Mouse (Mus musculus): ENCODE measurements at regions not wholly inside any gene's neighbourhood (a gene's known extent, or its start where the extent isn't known, plus 50 kb on each side); places are given as distances from the start of the nearest gene placed in this dataset.

- DNase-seq (ENCODE audit: low spot score): no peak
Measured at GRCm38 (mm10) chr2:133221762-133222556, 276.3 kb upstream of the Fermt1 start.

DNA sequence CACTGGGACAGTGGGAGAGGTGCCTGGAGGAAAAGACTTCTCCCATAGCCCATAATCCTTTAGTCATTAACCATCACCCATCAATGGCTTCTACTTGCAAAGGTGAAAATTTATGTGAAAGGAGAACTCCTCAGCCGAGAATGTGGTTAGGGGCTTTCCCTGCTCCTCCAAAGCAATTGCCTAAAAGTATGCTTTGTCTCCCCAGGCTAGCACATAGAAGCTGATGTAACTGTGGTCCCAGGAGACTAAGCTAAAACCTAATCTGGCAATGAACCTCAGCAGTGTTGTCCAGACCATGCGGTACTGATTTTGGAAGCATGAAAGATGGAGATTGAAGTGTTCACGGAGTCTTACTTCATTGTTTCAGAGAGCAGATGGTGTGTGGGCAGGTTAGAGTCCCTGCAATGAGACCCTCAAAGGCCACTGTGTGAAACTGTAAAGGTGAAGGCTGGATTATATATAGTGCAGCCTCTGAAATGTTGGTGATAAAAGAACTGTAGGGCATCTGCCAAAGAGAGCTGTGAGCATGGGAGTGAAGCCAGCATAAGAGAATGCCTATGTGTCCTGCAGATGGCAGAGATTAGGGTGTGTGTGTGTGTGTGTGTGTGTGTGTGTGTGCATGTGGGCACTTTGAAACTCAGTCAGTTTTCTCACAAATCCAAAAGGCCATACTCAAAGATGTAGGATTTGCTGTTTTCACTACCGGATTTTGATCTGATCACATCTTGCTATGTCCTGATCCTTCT lies 289.6 kb upstream of the Fermt1 start:
- DNase-seq (ENCODE audit: low spot score): no peak

- no peak for DNase-seq (ENCODE audit: low spot score)
Measured at GRCm38 (mm10) chr2:133252131-133252530, 299.8 kb upstream of the Bmp2 start.

GRCm38 (mm10) chr2:133274424-133274823 lies 277.5 kb upstream of the Bmp2 start:
- DNase-seq (ENCODE audit: low spot score): no peak

DNA sequence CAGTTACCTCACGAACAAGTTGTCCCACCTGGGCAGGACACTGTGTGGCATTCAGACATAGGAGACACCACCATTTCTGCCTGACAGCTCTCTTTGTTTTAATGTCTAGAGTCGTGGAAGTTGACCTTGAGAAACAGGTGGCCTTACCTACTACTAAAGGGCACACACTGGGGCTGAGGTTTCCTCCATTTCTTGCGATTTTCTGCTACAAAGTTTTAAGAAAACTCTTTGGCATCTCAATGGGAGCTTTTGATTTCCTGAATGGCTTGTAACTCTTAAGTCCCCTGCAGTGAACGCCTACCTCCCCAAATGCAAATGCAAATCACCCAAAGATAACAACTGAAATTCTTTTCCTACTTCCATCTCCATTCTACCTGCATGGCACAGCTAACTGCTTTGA lies 273.4 kb upstream of the Bmp2 start:
- no peak for DNase-seq (ENCODE audit: low spot score)

- DNase-seq (ENCODE audit: low spot score): no peak
Measured at GRCm38 (mm10) chr2:133279275-133279674, 272.7 kb upstream of the Bmp2 start.

- no peak for DNase-seq (ENCODE audit: low spot score)
Measured at GRCm38 (mm10) chr2:133282692-133283091, 269.3 kb upstream of the Bmp2 start.

- no peak for DNase-seq (ENCODE audit: low spot score)
Measured at GRCm38 (mm10) chr2:133283709-133284108, 268.2 kb upstream of the Bmp2 start.

DNA sequence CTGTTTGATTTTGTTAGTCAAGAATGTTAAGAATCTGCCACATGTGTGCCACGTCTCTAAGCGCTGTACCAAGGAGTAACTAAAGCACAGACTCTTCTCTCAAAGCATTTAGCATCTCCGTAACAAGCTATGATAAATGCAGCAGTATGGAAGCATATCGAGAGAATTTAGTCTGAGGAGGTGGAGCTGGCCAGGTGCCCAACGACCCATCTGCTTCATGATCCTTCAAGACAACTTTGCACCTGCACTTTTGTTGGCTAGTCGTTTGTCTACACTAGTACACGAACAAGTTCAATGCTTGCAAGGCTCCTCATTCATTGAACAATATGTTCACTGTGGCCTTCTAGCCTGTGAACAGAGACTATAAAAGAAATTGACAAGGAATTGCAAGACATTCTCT lies 257.8 kb upstream of the Bmp2 start:
- DNase-seq (ENCODE audit: low spot score): no peak

- peak; percentile 15 for DNase-seq (ENCODE audit: low spot score)
Measured at GRCm38 (mm10) chr2:133305936-133306335, 246.0 kb upstream of the Bmp2 start.

GRCm38 (mm10) chr2:133311001-133311400 lies 241.0 kb upstream of the Bmp2 start:
- DNase-seq (ENCODE audit: low spot score): no peak

DNA sequence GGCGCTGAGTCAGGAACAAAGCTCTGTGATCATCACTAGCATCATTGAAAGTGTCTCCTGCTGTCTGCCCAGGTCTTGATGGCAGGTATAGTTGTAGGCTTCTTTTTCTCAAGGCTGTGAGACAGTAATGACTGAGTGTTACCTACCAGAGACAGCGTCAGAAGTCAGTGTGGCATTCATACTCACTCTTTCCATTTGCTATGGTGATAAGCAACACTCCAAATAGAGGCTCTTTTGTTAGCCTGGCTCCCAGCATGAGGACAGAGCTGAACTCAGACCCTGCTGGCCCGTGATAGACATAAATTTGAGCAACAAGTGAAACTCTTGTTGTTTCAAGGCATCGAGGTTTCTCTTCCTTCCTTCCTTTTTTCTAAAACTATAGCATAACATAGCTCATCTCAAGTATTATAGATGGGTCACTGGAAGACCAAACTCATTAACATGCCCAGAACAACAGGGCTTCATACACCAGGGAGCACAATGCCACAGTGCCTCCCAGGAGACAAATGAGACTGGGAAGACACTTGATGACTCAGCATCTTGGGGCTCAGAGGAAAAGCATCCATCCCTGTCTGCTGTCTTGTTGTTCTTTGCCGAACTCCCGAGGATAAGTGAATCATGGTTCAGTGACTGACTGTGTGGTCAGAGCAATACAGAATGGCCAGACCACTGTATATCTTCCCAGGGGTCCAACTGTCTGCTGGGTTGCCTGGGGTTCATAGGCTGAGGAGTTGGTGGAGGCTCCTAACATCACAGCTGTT lies 225.5 kb upstream of the Bmp2 start:
- no peak for DNase-seq (ENCODE audit: low spot score)

- no peak for DNase-seq (ENCODE audit: low spot score)
Measured at GRCm38 (mm10) chr2:133327653-133328052, 224.3 kb upstream of the Bmp2 start.

GRCm38 (mm10) chr2:133336177-133336901 lies 215.6 kb upstream of the Bmp2 start:
- no peak for DNase-seq (ENCODE audit: low spot score)

DNA sequence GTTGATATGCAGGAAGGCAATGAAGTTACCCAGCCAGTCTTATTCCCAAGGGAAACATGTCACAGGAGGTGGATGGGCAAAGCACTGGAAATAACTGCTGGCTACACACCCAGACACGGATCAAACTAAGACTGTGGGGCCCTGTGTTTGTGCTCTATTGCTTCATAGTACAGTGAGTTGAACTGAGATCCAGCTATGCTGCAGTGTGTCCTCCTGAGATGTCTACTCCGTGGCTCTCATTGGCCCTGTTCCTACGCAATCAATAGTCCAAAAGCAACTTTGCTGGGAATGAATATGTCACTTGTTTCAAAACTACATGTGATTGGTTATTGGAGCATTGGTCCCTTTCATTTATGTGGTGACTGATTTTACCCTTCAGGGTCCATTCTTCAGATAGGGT lies 213.8 kb upstream of the Bmp2 start:
- DNase-seq (ENCODE audit: low spot score): no peak

DNA sequence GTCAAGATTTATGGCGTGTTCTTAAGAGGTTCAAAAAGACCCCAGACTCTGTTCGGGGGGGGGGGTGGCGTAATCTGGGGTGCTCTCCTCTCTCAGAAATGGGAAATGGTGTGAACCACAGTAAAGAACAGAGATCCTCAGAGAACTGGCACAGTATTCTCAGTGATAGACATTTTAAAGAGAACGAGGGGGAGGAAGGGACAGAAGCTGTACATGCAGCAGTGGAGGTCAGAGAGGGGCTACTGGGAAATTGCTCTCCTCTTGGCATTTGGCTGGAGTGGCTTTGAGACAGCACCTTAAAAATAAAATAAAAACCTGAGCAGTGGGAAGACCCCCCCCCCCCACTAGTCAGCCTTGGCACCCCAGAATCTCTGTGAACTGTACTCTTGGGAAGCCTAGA lies 210.6 kb upstream of the Bmp2 start:
- DNase-seq (ENCODE audit: low spot score): no peak

GRCm38 (mm10) chr2:133345964-133346788 lies 205.8 kb upstream of the Bmp2 start:
- DNase-seq (ENCODE audit: low spot score): no peak

GRCm38 (mm10) chr2:133346789-133347424 lies 205.1 kb upstream of the Bmp2 start:
- no peak for DNase-seq (ENCODE audit: low spot score)

DNA sequence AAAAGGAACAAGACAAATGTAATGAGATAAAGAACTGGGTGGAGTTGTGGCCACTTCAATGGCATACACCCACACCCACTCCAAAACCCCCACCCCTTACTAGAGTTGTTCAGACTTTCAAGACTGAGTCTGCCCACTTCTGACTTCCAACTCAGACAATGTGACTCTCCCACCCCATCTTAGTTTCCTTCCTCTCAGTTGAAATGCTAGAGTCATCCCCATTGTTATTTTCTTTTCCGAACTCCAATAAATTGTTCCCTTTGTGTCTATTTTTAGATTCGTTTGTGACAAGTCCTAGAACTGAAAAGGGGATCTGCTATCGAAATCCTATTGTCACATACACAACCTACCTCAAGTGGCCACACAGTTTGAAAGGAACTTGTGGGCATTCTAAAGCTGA lies 200.7 kb upstream of the Bmp2 start:
- DNase-seq (ENCODE audit: low spot score): no peak

- DNase-seq (ENCODE audit: low spot score): no peak
Measured at GRCm38 (mm10) chr2:133352800-133353199, 199.2 kb upstream of the Bmp2 start.
